Mouse (Mus musculus): ENCODE measurements at regions not wholly inside any gene's neighbourhood (a gene's known extent, or its start where the extent isn't known, plus 50 kb on each side); places are given as distances from the start of the nearest gene placed in this dataset.

GRCm38 (mm10) chr10:23052480-23053378 is 232.8 kb upstream of the Tcf21 start:
- DNase-seq (ENCODE audit: low read depth, low spot score), result no peak

DNA sequence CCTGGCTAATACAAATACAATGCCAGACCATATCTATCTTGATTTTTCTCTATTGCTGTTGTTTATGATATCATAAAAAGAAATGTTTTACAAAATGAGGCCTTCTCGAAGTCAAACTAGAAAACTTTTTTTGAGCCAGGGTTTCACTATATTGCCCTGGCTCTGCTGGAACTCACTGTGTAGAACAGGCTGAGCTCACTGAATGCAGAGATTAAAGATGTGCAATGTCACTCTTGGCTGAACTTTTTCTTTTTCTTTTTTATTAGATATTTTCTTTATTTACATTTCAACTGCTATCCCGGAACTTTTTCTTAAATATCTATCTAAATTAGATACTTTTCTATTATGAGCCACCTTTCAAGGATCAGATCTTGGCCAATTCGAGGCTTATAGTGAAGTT is 224.5 kb upstream of the Tcf21 start:
- DNase-seq (ENCODE audit: low read depth, low spot score), result no peak

GRCm38 (mm10) chr10:23031491-23032126 is 211.6 kb upstream of the Tcf21 start:
- DNase-seq (ENCODE audit: low read depth, low spot score), result no peak

- DNase-seq (ENCODE audit: low read depth, low spot score), result peak; percentile 4
These were observed 208.0 kb upstream of the Tcf21 start for GRCm38 (mm10) chr10:23027961-23028360.

DNA sequence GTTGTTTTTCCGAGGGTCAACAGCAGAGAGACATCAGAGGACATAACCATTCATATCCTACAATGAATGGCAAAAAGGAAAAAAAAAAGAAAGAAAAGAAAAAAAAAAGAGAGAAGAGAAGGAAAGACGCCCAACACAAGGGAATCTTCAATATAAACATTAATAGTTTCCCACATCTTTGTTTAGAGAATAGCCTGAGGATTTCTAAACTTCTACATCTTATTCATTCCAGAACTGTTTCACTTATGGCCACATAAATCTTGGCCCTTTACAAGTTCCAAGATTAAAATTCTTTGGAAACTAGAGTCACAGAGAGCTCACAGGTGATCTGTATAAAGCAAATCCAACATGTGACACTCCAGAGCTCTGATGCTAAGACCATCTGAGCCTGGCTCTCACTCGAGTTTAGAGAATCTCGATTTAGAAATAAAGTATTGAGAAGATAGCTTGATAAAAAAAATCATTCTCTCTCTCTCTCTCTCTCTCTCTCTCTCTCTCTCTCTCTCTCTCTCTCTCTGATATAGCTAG is 197.2 kb upstream of the Tcf21 start:
- DNase-seq (ENCODE audit: low read depth, low spot score), result no peak

- no peak for DNase-seq (ENCODE audit: low read depth, low spot score)
These were observed 196.1 kb upstream of the Tcf21 start for GRCm38 (mm10) chr10:23015935-23016694.

- no peak for DNase-seq (ENCODE audit: low read depth, low spot score)
These were observed 190.7 kb upstream of the Tcf21 start for GRCm38 (mm10) chr10:23010715-23011114.

DNA sequence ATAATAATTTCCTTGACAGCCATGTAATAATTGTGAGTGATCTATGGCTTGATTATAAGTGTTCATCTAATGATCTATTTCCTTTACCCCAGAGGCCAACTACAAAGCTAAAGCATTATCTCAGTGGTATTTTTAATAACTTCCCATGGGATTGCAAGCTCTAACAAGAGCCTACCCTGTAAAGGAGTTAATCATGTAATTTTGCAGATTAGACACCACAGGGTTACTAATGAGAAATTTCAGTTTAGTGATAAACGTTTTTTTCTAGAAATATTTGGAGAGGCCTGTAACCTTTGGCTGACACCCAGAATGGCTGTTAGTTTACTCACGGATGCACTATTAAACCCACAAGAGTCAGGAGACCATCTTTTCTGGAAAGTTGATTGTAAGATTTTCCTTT is 190.2 kb upstream of the Tcf21 start:
- no peak for DNase-seq (ENCODE audit: low read depth, low spot score)

DNA sequence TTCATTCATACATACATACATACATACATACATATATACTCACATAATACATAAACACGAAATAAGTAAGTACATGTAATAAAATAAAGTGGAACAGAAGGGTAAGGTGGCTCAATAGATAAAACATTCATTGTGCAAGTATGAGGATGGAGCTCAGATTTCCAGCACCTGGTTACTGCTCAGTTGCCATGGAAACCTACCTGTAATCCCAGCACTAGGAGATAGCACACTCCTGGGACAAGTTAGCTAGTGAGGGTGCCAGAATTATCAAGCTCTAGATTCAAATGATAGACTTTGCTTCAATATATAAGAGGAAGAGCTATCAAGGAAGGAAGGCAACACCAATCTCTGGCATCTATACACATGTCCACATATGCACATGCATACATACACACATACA is 184.8 kb upstream of the Tcf21 start:
- no peak for DNase-seq (ENCODE audit: low read depth, low spot score)

- peak; percentile 20 for DNase-seq (ENCODE audit: low read depth, low spot score)
These were observed 183.7 kb upstream of the Tcf21 start for GRCm38 (mm10) chr10:23003686-23004085.

GRCm38 (mm10) chr10:22998561-22998960 is 178.6 kb upstream of the Tcf21 start:
- no peak for DNase-seq (ENCODE audit: low read depth, low spot score)

- DNase-seq (ENCODE audit: low read depth, low spot score), result no peak
These were observed 177.6 kb upstream of the Tcf21 start for GRCm38 (mm10) chr10:22997571-22997970.

DNA sequence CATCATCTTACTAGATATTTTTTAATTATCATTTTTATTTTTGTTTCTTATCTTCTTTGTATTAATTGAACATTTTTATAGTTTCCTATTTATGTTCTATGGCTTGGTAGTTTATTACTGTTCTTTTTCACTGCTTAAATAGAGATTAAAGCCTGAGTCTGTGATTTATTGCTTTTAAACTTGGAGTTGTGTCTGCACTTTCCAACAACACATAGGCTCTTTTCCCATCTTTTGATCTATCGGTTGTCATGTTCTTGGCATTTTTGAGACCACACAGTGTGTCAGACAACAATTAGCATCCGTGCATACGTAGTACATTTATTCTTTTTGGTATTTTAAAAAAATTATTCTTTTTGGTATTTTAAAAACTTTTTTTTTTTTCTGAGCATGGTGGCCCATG is 173.2 kb upstream of the Tcf21 start:
- DNase-seq (ENCODE audit: low read depth, low spot score), result no peak

DNA sequence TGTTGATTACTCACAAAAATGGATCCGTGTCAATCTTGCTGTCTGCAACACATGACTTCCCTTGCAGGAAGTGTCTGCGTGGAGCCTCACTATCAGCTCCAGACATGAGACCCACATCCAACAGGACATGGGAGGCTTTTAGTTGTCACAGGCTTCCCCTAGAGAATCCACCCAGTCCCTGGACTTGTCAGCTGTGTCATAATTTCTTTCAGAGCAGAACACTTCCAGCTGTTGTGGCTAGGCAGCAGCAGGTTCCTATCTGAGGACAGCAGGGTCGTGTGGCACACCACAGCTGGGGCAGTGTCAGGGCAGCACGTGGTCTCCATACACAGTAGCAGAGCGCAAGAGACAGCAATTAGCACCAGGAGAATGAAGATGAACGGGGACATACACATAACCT is 161.8 kb upstream of the Tcf21 start:
- no peak for DNase-seq (ENCODE audit: low read depth, low spot score)

DNA sequence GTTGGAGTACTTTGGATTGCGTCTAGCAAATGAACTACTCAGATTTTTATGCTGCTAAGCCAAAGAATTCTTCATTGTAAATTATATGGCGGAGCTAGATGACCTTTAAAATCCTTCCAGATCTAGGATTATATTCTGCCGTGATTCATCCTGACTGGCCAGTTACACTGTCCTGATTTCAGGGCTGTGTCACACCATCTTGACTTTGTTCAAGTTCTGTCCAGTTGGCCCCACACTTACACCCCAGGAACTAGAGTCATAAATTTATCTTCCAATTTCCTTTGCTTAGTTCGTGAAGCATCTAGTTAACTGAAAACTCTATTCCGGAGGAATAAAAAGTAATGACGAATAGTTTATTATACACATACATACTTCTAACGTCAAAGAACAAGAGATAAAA is 158.5 kb upstream of the Tcf21 start:
- no peak for DNase-seq (ENCODE audit: low read depth, low spot score)

DNA sequence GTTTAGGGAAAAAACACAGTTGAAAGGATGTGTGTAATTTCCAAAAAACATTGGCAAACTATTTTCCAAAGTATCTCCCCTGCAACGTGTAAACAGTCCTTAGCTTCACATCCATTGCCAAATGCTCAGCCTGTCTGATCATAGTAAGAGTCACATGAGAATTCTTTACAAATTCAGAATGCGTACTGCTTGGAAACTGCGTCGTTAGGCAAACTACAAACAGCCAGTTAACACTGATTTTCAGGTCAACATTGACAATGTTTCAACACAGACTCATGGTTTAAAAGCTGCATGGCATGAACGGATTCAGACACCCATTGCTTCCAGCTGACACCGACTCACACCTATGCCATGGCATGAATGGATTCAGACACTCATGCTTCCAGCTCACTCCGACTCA is 137.0 kb upstream of the Tcf21 start:
- DNase-seq (ENCODE audit: low read depth, low spot score), result no peak

DNA sequence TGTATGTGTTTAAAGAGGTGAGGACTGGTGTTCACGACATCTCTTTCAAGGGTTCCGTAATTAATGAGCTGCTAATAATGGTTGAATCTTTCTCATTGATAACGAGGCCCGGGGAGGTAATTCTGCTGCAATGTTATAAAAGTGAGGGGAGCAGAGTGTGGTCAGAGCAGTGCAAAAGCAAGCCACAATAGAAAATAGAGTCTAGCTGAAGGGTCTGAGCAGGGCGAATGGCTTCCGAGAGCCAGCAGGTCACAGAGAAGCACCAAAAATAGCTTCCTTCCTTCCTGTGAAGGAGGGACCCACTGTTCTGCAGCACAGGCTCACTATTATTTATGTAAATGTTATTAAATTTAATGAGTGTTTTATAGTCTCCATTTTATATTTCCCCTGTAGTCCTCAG is 133.3 kb upstream of the Tcf21 start:
- no peak for DNase-seq (ENCODE audit: low read depth, low spot score)

- DNase-seq (ENCODE audit: low read depth, low spot score), result no peak
These were observed 124.3 kb upstream of the Tcf21 start for GRCm38 (mm10) chr10:22944247-22944646.

DNA sequence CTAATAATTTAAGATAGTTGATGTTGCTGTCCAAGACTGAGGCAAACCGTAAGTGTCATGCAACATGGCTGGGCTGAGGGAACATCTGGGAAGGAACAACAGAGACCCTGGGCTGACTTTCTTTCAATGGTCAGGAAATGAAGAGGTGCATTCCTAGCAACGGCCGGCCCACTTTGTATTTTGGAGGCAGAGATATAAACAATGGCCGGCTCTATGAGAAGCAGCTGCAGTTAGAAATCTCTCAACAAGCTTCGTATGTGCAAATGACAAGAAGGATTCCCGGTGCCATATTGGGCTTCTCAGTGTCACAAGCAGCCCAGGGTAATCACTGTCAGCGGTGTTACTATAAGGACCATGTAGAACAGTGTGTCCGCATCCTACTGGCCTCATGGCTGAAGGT is 108.0 kb upstream of the Tcf21 start:
- DNase-seq (ENCODE audit: low read depth, low spot score), result no peak

- no peak for DNase-seq (ENCODE audit: low read depth, low spot score)
These were observed 106.1 kb upstream of the Tcf21 start for GRCm38 (mm10) chr10:22926099-22926498.

GRCm38 (mm10) chr10:22921035-22921965 is 101.3 kb upstream of the Tcf21 start:
- no peak for DNase-seq (ENCODE audit: low read depth, low spot score)
